Mouse (Mus musculus): ENCODE measurements around the gene Adprh.
"Not testable (repeated sequence)": the region's sequence is repeated elsewhere in the genome, so short reads cannot be mapped to it uniquely, and the experiment has no call there.

Gene Adprh

DNA sequence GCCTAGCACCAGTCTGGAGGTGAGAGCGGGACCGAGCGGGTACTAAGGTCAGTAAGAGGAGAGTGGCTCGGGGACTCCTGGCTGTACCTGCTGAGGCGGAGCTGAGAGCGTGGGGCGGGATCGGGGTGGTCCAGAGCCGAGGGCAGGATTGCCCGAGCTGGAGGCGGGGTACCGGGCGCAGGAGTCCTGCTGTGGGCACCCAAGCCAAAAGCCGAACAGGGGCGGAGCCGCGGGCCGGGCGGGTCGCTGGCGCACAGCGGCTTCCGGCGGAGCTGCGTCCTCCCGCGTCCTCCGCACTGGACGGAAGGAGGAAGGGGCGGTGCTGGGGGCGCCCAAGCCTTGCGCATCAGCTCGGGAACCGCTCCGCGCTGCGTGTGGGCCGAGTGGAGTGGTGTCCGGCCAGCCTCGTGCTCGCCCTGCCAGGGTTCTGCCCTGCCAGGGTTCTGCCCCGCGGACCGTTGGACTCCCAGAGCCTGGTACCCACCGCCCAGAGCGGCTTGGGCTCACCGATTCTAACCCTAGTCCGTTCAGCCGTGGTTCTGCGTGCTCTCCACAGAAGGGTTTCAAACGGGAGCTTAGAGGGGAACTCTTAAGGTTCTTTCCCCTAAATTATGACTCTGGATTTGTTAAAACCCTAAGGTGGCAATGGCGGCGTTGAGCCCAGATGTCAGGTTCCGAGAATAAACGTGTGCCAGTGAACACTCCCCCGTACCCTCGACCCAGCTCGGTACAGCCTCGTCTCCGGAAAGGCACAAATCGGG, at the start of gene Adprh:
Gene Adprh, minus strand, starts transcription at position 262 of the 761 bp plus-strand sequence.
- peak; percentile 95 to 96 for DNase-seq (ENCODE audit: low spot score in 2 of 2)

DNA sequence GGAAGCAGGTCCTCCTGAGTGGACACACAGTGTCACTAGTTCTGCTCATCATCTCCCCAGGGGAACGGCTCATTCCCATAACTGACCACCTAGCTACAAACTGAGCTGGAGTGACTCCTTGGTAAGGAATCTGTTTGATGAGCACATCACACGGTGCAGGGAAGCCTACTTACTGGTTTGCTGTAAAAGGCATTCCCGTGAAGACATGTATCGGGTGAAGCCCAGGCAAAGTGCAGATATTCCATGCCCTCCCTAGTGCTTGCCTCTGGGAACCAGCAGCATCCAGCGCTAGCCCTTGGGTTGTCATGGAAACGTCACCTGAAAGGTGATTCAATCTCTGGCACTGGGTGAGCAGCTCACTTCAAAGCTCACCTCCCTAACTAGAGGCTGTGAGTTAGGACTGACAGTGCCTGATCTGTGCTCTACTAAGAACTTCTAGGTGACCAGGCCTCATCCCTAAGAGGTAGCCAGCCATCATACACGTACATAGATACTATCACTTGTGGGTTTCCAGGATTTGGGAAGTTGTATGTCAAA, 44.2 kb upstream of the Adprh start:
- DNase-seq (ENCODE audit: low spot score in 2 of 2): no peak

DNA sequence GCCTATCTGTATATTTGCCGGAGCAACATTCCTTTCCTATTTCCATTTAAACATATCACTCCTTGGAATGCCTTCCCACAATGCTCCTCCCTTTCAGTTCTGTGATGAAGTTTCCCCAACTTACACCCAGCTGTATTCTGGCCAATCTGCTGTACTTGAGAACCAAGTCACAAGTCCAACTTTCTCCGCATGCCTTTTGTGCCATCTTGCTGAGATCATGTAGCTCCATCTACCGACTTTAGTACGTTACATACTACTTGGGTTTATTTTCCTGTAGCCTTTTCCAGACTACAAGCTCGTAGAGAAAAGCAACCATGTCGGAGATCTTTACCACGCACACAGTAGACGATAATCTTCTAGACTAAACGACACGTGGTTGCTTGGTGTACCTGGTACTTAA, 41.4 kb upstream of the Adprh start:
- peak in 1 of 2 experiments; percentile 19 for DNase-seq (ENCODE audit: low spot score in 2 of 2)

DNA sequence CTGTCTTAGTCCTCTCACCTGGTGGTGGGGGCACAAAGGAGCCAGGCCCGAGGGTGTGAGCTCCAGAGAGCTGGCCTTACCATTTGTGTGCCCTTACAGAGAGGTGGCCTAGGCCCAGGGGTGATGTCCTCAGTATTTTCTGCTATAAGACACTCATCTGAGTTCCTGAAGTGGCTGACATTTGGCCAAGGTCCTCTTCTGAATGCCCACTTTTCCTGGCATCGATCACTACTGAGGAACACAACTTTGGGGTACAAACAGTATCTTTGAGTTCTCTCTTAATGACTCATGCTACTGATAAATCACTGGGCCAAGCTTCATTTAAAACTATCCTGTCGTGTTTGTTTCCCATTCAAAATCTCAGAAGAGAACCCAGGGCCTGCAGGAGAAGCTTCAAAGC, 40.0 kb upstream of the Adprh start:
- no peak for DNase-seq (ENCODE audit: low spot score in 2 of 2)

DNA sequence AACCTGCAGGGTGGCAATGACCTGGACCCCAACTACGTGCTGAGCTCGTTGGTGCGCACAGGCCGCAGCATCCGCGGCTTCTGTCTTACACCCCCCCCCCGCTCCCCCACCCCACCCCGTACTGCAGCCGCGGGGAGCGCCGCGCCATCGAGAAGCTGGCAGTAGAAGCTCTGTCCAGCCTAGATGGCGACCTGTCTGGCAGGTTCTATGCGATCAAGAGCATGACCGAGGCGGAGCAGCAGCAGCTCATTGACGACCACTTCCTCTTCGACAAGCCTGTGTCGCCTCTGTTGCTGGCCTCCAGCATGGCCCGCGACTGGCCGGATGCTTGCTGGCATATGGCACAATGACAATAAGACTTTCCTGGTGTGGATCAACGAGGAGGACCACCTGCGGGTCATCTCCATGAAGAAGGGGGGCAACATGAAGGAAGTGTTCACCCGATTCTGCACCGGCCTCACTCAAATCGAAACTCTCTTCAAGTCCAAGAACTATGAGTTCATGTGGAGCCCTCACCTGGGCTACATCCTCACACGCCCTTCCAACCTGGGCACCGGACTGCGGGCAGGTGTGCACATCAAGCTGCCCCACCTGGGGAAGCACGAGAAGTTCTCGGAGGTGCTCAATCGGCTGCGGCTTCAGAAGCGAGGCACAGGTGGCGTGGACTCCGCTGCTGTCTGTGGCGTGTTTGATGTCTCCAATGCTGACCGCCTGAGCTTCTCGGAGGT, 31.2 kb upstream of the Adprh start:
- no peak for DNase-seq (ENCODE audit: low spot score in 2 of 2)

DNA sequence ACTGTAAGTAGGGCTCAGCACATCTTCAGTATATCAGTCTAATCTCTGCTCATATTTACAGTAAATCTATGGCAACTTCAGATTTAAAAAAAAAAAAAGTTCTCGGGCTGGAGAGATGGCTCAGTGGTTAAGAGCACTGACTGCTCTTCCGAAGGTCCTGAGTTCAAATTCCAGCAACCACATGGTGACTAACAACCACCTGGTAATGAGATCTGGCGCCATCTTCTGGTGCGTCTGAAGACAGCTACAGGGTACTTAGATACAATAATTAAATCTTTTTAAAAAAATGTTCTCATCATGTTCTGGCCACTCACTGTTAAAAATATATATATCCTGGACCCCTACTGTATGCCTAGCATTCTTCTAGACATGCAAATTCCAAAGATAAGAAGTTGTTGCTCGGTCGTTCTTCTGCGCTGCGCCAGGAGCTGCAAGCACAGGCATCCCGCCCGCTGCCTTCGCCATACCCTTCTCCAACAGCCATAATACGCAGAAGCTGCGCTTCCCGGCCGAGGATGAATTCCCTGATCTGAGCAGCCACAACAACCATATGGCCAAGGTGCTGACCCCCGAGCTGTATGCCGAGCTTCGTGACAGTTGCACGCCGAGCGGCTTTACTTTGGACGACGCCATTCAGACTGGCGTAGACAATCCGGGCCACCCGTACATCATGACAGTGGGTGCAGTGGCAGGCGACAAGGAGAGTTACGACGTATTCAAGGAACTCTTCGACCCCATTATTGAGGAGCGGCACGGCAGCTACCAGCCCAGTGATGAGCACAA, 30.5 kb upstream of the Adprh start:
- DNase-seq (ENCODE audit: low spot score in 2 of 2): peak in 1 of 2 experiments; percentile 34

DNA sequence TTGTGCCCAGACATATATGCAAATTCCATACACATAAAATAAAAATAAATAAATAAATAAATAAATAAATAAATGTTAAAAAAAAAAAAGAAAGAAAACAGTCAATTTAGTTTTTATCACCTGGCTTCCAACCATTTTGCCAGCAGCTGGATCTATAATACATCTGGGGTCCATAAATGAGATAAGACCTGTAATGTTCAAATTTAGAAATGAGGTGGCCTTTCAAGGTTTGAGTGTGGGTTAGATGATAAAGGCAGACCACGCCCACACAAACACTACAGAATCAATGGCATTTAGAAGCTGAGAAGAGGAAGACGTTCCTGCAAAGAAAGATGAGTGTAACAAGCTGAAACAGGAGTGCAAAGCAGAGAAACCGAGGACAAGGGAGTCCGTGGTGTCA, 28.8 kb upstream of the Adprh start:
- no peak for DNase-seq (ENCODE audit: low spot score in 2 of 2)

DNA sequence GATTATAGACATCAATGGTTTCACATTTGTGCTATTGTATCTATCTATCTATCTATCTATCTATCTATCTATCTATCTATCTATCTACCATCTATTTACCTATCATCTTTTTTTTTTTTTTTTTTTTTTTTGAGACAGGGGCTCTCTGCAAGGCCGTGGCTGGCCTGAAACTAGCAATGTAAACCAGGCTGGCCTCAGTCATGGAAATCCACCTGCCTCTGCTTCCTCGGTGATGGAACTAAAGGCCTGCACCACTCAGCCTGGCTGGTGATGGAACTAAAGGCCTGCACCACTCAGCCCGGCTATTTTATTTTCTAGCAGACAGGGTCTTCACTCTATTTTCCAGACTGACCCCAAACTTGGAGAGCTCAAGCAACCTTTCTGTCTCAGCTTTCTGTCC, 25.8 kb upstream of the Adprh start:
- DNase-seq (ENCODE audit: low spot score in 2 of 2): no peak

DNA sequence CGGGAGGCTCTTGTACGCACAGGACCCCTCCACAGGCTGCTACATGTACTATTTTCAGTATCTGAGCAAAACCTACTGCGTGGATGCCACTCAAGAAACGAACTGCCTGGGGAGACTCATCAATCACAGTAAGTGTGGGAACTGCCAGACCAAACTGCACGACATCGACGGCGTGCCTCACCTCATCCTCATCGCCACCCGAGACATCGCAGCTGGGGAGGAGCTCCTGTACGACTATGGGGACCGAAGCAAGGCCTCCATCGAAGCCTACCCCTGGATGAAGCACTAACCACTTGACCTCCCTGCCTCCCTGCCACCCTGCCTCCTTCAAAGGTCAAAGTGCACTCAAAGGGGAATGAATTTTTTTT, 24.7 kb upstream of the Adprh start:
- DNase-seq (ENCODE audit: low spot score in 2 of 2): not testable (repeated sequence)

DNA sequence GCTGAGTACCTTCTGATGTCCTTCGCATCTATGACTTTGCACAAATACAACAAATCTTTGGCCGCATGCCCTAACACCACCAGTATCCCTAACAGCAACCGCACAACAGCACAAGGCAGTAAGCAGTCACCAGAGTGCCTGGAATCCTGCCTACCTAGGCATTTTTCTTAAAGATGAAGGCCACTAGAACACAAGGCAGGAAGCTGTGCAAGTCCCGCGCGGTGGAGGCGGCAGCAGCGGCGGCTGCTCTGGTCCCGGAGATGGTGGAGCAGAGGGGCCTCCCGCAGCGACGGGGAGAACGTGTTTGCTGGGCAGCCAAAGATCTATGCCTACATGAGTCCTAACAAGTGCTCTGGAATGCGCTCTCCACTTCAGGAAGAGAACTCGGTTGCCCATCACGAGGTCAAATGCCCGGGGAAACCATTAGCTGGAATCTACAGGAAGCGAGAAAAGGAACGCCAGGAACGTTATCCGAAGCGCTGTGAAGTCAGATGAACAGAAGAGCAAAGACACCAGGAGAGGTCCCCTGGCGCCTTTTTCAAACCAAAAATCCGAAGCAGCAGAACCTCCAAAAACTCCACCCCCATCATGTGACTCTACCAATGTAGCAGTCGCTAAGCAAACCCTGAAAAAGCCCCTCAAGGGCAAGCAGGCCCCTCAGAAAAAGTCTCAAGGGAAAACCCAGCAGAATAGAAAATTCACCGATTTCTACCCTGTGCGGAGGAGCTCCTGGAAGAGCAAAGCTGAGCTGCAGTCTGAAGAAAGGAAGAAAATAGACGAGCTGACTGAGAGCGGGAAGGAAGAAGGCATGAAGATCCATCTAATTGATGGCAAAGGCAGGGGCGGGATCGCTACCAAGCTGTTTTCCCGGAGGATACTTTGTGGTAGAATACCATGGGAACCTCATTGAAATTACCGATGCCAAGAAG, 24.1 kb upstream of the Adprh start:
- peak; percentile 46 to 58 for DNase-seq (ENCODE audit: low spot score in 2 of 2)

DNA sequence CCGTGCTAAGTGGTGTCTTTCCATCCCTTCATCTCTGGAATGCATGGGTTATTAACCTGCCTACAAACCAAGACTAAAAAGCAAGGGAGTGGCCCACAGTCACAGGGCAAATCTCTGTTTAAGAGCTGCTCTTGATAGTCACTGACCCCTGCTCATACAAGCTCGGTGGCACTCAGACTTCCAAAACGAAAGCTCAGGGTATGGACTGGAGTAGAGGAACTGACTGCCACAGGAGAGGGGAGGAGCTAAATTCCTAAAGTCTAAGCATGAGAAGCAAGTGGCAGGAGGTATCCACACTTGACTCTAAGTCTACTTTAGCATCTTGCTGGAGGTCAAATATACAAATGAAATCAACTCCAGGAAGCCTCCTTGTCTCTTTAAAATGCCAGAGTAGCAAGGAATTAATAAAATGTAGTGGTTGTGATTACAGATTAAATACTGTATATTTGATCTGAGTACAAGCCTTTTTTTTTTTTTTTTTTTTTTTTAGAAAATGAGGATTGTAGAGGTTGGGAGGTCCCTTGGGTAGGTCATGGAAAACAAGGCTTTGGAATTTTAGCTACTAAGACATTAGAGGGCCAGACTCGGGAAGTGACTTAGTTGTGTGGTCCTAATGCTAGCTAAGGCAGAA, 23.3 kb upstream of the Adprh start:
- DNase-seq (ENCODE audit: low spot score in 2 of 2): no peak

DNA sequence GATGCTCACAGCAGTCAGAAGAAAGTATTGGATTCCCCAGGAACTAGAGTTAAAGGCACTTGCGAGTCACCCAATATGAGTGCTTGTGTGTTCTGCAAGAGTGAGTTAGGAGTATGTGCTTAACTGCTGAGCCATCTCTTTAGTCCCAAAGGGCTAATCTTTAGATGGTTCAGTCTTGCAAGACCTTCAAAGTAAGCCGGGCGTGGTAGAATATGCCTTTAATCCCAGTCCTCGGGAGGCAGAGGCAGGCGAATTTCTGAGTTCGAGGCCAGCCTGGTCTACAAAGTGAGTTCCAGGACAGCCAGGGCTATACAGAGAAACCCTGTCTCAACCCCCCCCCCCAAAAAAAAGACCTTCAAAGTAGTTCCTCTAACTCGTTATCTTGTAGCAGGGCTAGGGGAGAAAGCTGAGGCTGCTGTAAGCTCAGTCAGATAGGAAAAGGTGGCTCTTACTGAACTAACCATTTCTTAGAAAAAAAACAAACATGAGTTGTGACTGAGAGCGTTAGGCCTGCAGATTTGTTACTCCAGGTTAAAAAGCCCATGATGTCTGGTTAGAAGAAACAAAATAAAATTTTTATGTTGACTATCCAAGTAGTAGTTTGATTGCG, 22.3 kb upstream of the Adprh start:
- no peak for DNase-seq (ENCODE audit: low spot score in 2 of 2)

DNA sequence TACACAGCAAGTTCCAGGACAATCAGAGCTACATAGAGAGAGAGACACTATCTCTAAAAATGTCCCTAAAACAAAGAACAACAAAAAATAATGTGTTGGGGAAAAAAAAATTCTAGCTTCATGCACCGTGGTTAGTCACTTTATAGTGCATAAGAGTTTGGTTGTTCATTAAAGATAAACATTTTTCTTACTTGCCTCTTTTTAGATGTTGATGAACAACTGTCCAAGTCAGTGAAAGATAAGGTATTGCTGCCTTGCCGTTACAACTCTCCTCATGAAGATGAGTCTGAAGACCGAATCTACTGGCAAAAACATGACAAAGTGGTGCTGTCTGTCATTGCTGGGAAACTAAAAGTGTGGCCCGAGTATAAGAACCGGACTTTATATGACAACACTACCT, 21.2 kb upstream of the Adprh start:
- DNase-seq (ENCODE audit: low spot score in 2 of 2): no peak

DNA sequence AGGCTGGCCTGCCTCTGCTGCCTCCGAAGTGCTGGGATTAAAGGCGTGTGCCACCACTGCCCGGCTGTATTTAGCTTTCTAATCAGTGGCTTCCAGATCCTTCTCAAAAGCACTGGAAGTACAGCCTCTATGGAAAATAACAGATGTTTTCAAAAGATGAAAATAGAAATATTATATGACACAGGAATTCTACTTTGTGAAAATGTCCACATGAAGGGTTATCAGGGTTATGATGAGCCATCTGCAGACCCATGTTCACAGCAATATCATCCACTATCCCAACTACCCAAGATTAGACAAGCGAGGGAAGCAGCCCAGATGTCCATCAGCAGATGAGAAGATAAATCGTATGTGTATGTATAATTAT, 20.0 kb upstream of the Adprh start:
- DNase-seq (ENCODE audit: low spot score in 2 of 2): no peak

DNA sequence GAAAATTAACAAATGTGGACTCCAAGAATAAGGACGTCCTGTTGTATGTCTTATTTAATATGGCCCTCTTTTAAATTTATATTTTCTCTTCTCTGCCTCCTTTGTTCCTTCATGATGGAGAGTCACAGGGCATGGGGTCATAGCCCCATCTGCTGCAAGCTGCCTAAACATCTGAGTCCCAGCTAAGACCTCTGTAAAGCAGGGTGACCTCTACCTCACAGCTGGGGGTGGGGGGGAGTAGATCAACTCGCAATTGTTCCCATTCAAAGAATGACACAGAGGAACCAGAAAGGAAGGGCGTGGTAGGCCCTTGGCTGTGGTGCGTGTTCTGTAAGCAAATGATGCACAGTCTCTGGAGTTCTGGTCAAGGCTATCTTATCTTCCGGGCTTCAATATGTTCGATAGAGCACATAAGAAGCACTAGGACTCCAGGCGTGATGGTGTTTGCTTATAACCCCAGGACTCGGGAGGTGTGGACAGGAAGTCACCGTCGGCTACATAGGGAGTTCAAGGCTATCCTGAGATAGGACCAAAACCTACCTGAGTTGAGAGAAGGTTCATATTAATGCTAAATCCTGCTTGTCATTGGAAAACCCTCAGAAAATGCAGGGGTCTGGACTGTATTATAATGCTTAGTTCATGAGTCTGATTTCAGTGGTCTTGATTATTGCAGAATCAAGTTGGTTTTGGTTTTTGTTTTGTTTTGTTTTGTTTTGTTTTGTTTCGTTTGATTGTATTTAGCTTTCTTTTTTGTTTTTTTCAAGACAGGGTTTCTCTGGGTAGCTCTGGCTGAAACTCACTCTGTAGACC, 19.4 kb upstream of the Adprh start:
- DNase-seq (ENCODE audit: low spot score in 2 of 2): no peak

DNA sequence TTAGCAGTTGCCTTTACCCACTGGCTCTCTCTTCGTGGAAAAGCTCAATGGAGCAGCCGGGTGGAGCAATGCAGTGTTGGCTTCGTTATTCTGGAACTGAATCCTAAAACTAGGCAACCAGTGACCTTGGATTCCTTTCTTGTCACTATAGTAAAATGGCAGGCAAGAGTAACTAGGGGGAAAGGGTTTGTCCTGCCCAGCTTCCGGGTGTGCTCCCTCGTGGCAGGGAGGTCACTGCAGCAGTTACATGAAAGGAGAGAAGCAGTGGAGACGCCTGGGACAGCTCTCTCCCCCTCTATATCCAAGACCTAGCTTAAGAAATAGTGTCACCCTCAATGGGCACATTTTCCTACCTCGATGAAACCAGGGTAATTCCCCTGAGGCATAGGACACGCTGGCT, 16.9 kb upstream of the Adprh start:
- DNase-seq (ENCODE audit: low spot score in 2 of 2): no peak

DNA sequence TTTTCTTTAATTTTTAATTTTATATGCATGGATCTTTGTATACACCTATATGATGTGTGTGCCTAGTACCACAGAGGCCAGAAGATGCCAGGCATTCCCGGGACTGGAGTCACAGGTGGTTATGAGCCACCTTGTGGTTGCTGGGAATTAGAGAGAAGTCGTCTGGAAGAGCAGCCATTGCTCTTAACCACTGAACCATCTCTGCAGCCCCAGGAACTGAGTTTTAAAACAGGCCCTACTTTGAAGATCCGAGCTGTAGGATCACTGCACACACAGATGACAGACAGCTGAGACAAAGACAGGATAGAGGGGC, 16.2 kb upstream of the Adprh start:
- DNase-seq (ENCODE audit: low spot score in 2 of 2): no peak

DNA sequence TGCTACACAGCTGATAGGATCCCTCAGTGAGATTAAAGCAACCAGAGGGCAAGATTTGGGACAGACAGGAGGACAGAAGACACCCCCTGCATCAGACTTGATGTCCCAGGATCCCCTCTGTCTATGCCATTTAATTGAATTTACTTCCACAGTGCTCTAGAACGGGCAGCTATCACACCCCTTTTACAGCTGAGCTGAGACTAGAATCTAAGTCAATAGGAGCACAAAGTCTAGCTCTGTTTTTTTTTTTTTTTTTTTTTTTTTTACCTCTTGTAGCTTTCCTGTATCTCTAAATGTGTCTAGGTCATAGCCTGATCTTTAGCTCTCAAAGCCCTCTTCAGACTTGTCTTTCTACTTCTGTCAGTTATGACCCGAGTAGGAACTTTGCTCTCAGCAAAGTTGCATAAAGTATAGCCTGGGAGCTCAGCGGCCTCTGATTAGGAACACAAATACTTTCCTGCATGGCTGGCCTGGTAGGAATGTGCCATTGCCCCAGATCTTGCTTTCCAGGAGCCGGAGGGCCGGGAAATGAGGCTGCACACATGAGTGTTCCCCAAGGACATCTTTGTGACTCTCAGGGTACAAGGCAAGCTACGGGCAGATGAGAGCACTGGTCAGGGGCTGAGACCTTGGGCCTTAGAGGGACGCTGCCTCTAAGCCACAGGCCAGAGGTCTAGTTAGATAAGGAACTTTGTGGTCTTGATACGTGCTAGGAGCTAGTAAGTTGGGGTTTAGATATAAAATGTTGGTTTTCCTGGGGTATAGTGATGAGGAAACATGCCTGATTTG, 15.6 kb upstream of the Adprh start:
- no peak for DNase-seq (ENCODE audit: low spot score in 2 of 2)
